Comparison of ENCODE assay signal across 1 mouse cellular context in the genomic region with DNA sequence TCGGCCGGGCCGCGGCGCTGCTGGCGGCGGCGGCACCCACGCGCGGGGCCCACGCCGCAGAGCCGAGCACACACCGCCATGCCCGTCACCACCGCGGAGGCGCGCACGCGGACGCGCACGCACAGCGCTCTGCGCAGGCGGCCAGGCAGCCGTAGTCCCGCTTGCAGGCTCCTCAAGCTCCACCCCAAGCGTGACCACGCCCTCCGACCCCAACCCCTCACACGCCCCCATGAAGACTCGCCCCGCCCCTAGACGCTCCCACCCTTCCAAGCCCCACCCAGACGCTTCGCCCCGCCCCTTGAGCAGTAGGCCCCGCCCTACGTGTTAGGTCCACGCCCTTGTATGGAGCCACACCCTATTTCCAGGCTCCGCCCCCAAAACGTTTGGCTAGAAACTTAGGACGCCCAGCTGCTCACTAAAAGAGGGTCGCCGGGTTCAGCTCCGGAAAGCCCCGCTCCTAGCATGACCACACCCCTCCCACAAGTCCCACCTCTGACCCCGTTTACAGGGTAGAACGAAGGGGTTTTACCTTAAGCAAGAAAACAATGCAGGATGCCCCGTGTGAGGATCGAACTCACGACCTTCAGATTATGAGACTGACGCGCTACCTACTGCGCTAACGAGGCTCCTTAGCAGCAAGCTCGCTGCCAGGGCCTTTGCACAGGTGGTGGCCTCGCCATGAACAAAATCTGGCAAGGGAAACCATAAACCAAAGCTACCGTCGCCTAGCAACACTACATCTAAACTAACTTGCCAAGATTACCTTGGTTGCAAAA.
TF ChIP-seq lines count a peak whose summit lies in the region.

A gene (minus strand): TSS at position 131 of the 776 bp plus-strand sequence.

TF ChIP-seq in CH12.LX, 34 proteins besides CTCF, POLR2A, EP300 and RAD21 (continued from another document):
- TF ChIP-seq HCFC1 (IDR thresholded peaks at IDR 0.05; ENCODE audit: low read depth, low read length) (no peak), NRF1 (IDR thresholded peaks at IDR 0.05; ENCODE audit: low read depth, low read length) (peak; percentile 85), MYC (IDR thresholded peaks at IDR 0.05; ENCODE audit: low read depth, low read length) (peak; percentile 54; the same call in 1 of the 2 replicates), SMC3 (IDR thresholded peaks at IDR 0.05; ENCODE audit: low read depth, low read length) (no peak), NELFE (IDR thresholded peaks at IDR 0.05; ENCODE audit: low read depth, low read length) (peak; percentile 85), TCF12 (IDR thresholded peaks at IDR 0.05; ENCODE audit: low read depth, low read length) (peak; percentile 75), RCOR1 (conservative IDR thresholded peaks at IDR 0.05; ENCODE audit: low read depth, low read length) (no peak), MEF2A (IDR thresholded peaks at IDR 0.05; ENCODE audit: borderline replicate concordance, low read depth, low read length) (0 out of 2 replicates have a peak, but pooled peaks have one; percentile 13), BHLHE40 (IDR thresholded peaks at IDR 0.05; ENCODE audit: low read depth, low read length) (peak; percentile 20; the same call in 1 of the 2 replicates), MXI1 (IDR thresholded peaks at IDR 0.05; ENCODE audit: low read depth, low read length) (no peak; the same call in 1 of the 2 replicates), PAX5 (IDR thresholded peaks at IDR 0.05; ENCODE audit: low read length) (no peak), ETS1 (conservative IDR thresholded peaks at IDR 0.05; ENCODE audit: low read depth, low read length) (no peak), ZMIZ1 (IDR thresholded peaks at IDR 0.05; ENCODE audit: low read depth, low read length) (0 out of 2 replicates have a peak, but pooled peaks have one; percentile 44), ZKSCAN1 (IDR thresholded peaks at IDR 0.05; ENCODE audit: borderline replicate concordance, low read depth, low read length) (no peak), MAZ (IDR thresholded peaks at IDR 0.05; ENCODE audit: low read depth, low read length) (no peak), SIN3A (IDR thresholded peaks at IDR 0.05; ENCODE audit: low read length) (peak; percentile 14; the same call in 1 of the 2 replicates), KAT2A (IDR thresholded peaks at IDR 0.05; ENCODE audit: insufficient replicate concordance, low read length) (peak; percentile 82; the same call in 1 of the 2 replicates), E2F4 (IDR thresholded peaks at IDR 0.05; ENCODE audit: insufficient replicate concordance, low read depth, low read length) (no peak), MAX (IDR thresholded peaks at IDR 0.05; ENCODE audit: low read length) (0 out of 2 replicates have a peak, but pooled peaks have one; percentile 38)
